Mouse (Mus musculus): Measurements from ENCODE around the gene Them4.

DNA sequence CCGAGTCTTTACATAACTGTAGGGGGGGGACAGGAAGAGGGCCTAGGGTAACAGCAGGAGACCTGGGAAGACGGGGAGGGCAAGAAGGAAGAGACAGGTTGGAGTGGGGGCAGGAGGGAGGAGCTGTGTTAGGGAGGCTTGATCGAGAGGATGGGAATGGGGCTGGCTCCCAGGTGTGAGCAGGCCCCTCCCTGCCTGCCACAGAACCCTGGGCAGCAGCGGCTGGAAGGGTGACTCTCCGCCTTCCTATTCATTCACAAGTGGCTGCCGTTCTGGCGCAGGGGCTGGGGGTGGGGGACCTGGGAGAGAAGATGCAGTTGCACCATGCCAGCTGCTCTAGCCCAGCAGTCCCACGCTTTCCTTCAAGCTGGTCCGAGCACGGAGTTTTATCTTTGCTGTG is 63.2 kb downstream of the Them4 start:
- TF ChIP-seq POLR2A (IDR thresholded peaks at IDR 0.05; ENCODE audit: borderline replicate concordance, extremely low read depth, low read depth, low read length) (no peak), CTCF (IDR thresholded peaks at IDR 0.05; ENCODE audit: insufficient read depth, low read length) (no peak)
